Mouse (Mus musculus) liver, embryonic 11.5 days (tissue): ENCODE data around the gene Ypel1. TPM values are rescaled to one million over a fixed set of nuclear protein-coding genes. Genes with fewer than 3 reads are reported as not detected.

Source experiments
- ATAC-seq: fragments of 200-750 bp; cut with Nextera tagmentation; replicated peaks from 2 replicates; pipeline ENCODE4 v1.8.0; 2017; ENCODE audit warnings: moderate number of reproducible peaks, mild to moderate bottlenecking, moderate TSS enrichment, moderate library complexity; ENCODE audit not compliant: low FRiP score
- DNase-seq: peaks from one replicate; pipeline ENCODE4 v3.0.0-alpha.2; 2017; ENCODE audit warnings: low spot score
- H3K27ac ChIP-seq: fragments of 300-500 bp; sonication (generic); 2 replicates; pipeline ENCODE4 v1.5.1; 2014; ENCODE audit warnings: mild to moderate bottlenecking, low read depth, low read length, control low read depth
- H3K27me3 ChIP-seq: fragments of 300-500 bp; sonication (generic); replicated peaks from 2 replicates; pipeline ENCODE4 v1.6.1; 2014; ENCODE audit warnings: low read length, mixed read lengths; ENCODE audit not compliant: control insufficient read depth, insufficient read depth
- H3K36me3 ChIP-seq: fragments of 300-500 bp; sonication (generic); 2 replicates; pipeline ENCODE4 v1.6.1; 2014; ENCODE audit warnings: mild to moderate bottlenecking, low read length, moderate library complexity, mixed read lengths; ENCODE audit not compliant: control insufficient read depth, insufficient read depth
- H3K4me1 ChIP-seq: fragments of 300-500 bp; sonication (generic); replicated peaks from 2 replicates; pipeline ENCODE4 v1.6.1; 2014; ENCODE audit warnings: low read length, mixed read lengths; ENCODE audit not compliant: control insufficient read depth, insufficient read depth
- H3K4me2 ChIP-seq: fragments of 300-500 bp; sonication (generic); 2 replicates; pipeline ENCODE4 v1.6.1; 2014; ENCODE audit warnings: mild to moderate bottlenecking, control low read depth, moderate library complexity
- H3K4me3 ChIP-seq: fragments of 300-500 bp; sonication (generic); 2 replicates; pipeline ENCODE4 v1.5.1; 2014; ENCODE audit warnings: low read depth, low read length, control low read depth
- H3K9ac ChIP-seq: fragments of 300-500 bp; sonication (generic); 2 replicates; pipeline ENCODE4 v1.6.1; 2014; ENCODE audit warnings: low read depth, low read length, control low read depth
- H3K9me3 ChIP-seq: fragments of 300-500 bp; sonication (generic); 2 replicates; pipeline ENCODE4 v1.6.1; 2016; ENCODE audit warnings: low read length, inconsistent platforms, mixed read lengths; ENCODE audit not compliant: control insufficient read depth
- WGBS: fragments of 180-500 bp; shearing (Covaris S2); extraction: QIAGEN DNeasy Blood & Tissue Kit; methylation state at CpG from one replicate; pipeline ENCODE4 v1.1.7; 2014; 5-methylcytosine and 5-hydroxymethylcytosine counted together
- polyA plus RNA-seq: library from polyadenylated mRNA; unstranded; fragments of >200 nt; fragmentation: Nextera tagmentation; extraction: Ambion mirVana; gene quantifications from 2 replicates; pipeline ENCODE4 v1.2.1, GENCODE M21; 2014

The Ypel1 gene
- polyA plus RNA-seq, 1 experiment from 2014 or later: 11.0 TPM

DNA sequence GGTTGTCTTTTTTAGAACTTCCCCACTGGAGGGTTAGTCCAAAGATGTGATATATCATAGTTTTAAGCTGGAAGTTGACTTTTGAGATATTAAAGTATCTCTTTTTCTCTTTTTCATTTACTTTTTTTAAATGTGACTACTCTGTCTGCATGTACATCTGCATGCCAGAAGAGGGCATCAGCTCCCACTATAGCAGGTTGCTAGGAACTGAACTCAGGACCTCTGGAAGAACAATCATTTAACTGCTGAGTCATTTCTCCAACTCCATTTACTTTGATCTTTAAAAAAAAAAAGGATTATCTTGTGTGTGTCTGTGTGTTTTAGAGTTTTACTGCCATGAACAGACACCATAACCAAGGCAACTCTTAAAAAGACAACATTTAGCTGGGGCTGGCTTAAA lies 7.4 kb downstream of the Ypel1 start:
- no peak overlapping the region for H3K4me3 ChIP-seq
- peaks cover 3% of the 10 kb centered on the region; the same call in 1 of the 2 replicates for H3K9me3 ChIP-seq
- ATAC-seq: no peak
- no peak overlapping the region for H3K4me2 ChIP-seq
- no peak overlapping the region for H3K9ac ChIP-seq
- no peaks in the 10 kb centered on the region for H3K36me3 ChIP-seq
- H3K27me3 ChIP-seq: no peaks in the 10 kb centered on the region
- no peak for DNase-seq
- H3K4me1 ChIP-seq: no peaks in the 10 kb centered on the region
- H3K27ac ChIP-seq: no peak overlapping the region

DNA sequence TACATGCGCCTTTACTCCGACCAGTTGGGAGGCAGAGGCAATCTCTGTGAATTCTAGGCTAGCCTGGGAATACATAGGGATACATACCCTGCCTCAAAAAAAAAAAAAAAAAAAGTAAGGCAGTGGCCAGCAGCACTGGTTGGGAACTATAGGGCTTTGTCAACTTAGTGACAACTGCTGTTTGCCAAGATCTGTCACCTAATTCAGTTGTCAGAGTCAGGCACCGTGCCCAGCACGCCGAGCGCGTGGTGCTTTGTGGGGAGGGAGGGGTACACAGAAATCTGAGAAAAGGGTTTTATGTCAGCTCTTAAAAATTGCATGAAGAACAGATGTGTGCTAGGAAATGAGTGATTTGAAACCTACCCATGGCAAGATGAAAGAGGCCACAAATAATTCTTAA lies 8.6 kb downstream of the Ypel1 start:
- Histone ChIP-seq H3K27me3 (no peaks in the 10 kb centered on the region), H3K36me3 (peaks cover under 1% of the 10 kb centered on the region; the same call in 1 of the 2 replicates), H3K4me3 (no peak overlapping the region), H3K9ac (no peak overlapping the region), H3K27ac (no peak overlapping the region), H3K9me3 (peaks cover 3% of the 10 kb centered on the region; the same call in 1 of the 2 replicates), H3K4me1 (no peaks in the 10 kb centered on the region), H3K4me2 (no peak overlapping the region)
- WGBS: 85% methylated on average over 7 of the region's 7 CpGs
- DNase-seq (no peak), ATAC-seq (no peak)

DNA sequence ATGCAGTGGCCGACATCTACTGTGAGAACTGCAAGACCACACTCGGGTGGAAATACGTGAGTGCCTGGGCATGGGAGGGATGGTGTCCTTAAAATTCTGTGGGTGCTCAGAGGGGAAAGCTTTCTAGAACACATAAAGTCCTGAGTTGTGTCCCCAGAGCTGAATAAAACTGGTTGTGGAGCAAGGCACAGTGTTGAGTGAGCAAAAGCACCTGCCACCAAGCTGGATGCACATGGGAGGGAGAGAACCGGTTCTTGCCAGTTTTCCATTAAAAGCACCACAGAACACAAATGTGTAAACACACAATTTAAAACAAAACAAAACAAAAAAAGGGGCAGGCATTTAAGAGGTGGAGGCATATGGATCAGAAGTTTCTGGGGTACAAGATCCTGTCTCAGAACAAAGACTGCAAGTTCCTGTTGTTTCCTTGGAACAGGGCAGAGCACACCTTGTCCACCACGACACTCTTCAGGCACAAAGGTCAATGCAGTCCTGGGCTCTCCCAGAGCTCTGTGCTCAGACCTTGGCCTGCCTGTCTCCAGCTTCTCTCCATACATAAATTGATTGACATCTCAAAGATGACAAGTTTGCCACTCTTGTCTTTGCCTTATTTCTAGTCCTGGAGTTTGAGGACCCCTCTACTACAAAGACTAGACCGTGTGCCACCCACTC lies 12.8 kb downstream of the Ypel1 start:
- no peaks in the 10 kb centered on the region for H3K9me3 ChIP-seq
- no peaks in the 10 kb centered on the region for H3K27me3 ChIP-seq
- peaks cover 10% of the 10 kb centered on the region; the same call in 1 of the 2 replicates for H3K36me3 ChIP-seq
- no peak for ATAC-seq
- H3K9ac ChIP-seq: no peak overlapping the region
- DNase-seq: no peak
- no peak overlapping the region for H3K4me2 ChIP-seq
- H3K4me3 ChIP-seq: no peak overlapping the region
- H3K4me1 ChIP-seq: no peaks in the 10 kb centered on the region
- 86% methylated on average over 6 of the region's 6 CpGs for WGBS
- no peak overlapping the region for H3K27ac ChIP-seq

DNA sequence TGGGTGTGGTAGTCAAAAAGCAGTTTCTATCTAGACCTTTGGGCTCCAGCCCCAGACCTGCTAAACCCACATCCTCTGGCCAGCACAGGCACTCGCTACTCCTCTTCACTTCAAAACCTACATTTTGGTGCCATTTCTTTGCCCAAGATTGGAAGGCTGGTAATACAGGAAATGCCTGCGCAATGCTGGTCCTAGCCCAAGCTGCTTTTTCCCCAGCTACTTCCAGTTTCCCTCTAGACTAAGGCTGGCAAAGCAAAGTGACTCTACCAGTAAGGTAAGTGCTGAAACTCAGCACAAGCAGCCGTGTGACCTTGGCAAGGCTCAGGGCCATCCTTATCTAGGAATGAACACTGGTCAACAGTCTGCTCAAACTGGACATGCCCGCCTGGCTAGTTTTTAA lies 16.1 kb downstream of the Ypel1 start:
- no peak overlapping the region for H3K4me3 ChIP-seq
- WGBS: 84% methylated on average over 4 of the region's 4 CpGs
- no peak for DNase-seq
- no peak overlapping the region for H3K9ac ChIP-seq
- H3K4me2 ChIP-seq: no peak overlapping the region
- peaks cover 31% of the 10 kb centered on the region for H3K36me3 ChIP-seq
- no peak overlapping the region for H3K27ac ChIP-seq
- H3K4me1 ChIP-seq: no peaks in the 10 kb centered on the region
- H3K27me3 ChIP-seq: no peaks in the 10 kb centered on the region
- no peak for ATAC-seq
- no peaks in the 10 kb centered on the region for H3K9me3 ChIP-seq

DNA sequence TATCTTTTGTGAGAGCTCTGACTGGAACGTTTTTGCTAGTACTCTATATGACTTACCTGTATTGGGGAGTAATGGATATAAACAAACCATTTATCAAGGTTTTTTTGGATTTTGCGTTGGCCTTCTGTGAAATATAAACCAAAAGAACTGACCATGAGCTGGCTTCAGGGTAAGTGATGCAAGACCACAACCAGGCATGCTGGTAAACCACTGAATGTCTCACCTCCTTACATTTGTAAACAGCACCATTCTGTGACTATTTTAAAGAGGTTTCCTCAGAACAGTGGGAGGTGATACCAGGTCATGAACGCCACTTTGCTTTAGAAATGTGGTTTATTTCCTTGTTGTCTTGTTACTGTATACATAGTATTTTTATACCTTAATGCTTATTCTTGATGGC lies 16.7 kb downstream of the Ypel1 start:
- DNase-seq (no peak), ATAC-seq (no peak)
- no peak overlapping the region for H3K4me3 ChIP-seq
- no peak overlapping the region for H3K9ac ChIP-seq
- H3K36me3 ChIP-seq: peaks cover 34% of the 10 kb centered on the region
- H3K9me3 ChIP-seq: no peaks in the 10 kb centered on the region
- H3K4me2 ChIP-seq: no peak overlapping the region
- no peak overlapping the region for H3K27ac ChIP-seq
- H3K27me3 ChIP-seq: no peaks in the 10 kb centered on the region
- 85% methylated on average over 3 of the region's 3 CpGs for whole genome bisulfite sequencing
- no peaks in the 10 kb centered on the region for H3K4me1 ChIP-seq

DNA sequence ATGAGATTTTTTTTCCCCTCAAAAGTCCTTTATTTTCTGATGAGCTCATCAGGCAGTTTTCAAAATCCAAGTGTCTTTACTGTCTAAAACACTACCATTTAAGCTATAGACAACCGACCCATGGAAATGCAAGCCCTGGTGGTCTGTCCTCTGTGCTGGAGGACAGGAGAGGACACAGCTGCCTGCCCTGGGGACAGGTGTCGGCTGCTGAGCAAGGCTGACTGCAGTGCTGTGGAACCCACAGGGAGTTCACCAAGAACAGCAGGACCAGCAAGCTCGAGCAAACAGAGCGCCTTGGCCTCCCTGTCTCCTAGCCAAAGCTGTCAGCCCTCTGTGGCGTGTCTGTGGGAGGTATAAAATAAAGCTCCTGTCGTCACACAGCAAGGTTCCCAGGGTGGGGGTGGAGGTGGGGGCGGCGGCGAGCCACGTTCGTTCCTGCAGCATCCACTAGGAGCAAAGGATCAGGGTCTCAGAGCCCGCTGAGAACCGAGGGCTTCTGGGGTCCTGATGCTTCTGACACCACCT lies 17.2 kb downstream of the Ypel1 start:
- no peak overlapping the region for H3K9ac ChIP-seq
- H3K27ac ChIP-seq: no peak overlapping the region
- no peak overlapping the region for H3K4me3 ChIP-seq
- no peaks in the 10 kb centered on the region for H3K4me1 ChIP-seq
- H3K4me2 ChIP-seq: no peak overlapping the region
- H3K9me3 ChIP-seq: no peaks in the 10 kb centered on the region
- H3K36me3 ChIP-seq: peaks cover 38% of the 10 kb centered on the region
- no peak for DNase-seq
- no peaks in the 10 kb centered on the region for H3K27me3 ChIP-seq
- 86% methylated on average over 13 of the region's 13 CpGs for WGBS
- no peak for ATAC-seq

DNA sequence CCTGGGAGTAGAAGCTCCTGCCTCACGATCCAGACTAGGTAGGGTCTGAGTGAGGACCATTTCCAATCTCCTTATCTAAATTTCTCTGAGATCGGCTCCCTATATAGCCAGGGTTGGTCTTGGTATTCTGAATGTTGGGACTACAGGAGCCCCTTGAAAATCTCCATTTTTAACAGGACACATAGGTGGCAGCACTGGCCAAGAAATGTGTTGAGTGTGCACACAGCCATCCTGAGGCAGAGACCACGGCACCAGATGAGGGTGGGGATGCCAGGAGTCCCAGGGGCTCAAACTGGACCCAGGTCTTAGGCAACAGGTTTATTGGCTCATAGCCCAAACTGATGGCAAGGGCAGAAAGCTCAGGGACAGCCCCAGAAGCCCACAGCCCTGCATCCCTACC lies 18.9 kb downstream of the Ypel1 start:
- Histone ChIP-seq H3K4me3 (no peak overlapping the region), H3K4me1 (no peaks in the 10 kb centered on the region), H3K27me3 (no peaks in the 10 kb centered on the region), H3K27ac (no peak overlapping the region), H3K9me3 (no peaks in the 10 kb centered on the region), H3K9ac (no peak overlapping the region), H3K4me2 (no peak overlapping the region), H3K36me3 (peaks cover 48% of the 10 kb centered on the region)
- no peak for DNase-seq
- 88% methylated on average over 3 of the region's 3 CpGs for WGBS
- no peak for ATAC-seq

DNA sequence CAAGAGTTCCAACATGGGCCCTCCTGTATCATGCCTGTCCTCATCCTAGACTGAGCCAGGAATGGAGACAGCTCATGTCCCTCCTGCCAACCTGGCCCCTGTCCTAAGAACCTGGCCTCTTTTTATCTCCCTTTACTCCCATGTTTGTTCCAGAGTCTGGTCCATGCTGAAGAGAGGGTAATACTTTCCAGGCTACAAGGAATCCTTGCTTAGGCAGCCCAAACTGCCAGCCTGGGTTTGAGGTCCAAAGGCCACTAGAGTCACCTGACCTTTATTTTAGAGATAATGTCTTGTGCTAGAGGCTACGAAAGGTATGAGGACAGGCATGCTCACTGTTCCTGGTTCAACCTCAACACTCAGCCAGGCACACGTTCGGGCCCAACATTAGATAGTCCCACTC lies 27.4 kb downstream of the Ypel1 start:
- DNase-seq (no peak), ATAC-seq (no peak)
- Histone ChIP-seq H3K4me3 (no peak overlapping the region), H3K27me3 (no peaks in the 10 kb centered on the region), H3K27ac (no peak overlapping the region), H3K4me2 (no peak overlapping the region), H3K9ac (no peak overlapping the region), H3K36me3 (peaks cover 51% of the 10 kb centered on the region), H3K9me3 (no peaks in the 10 kb centered on the region), H3K4me1 (no peaks in the 10 kb centered on the region)
- WGBS: 84% methylated on average over 3 of the region's 3 CpGs

DNA sequence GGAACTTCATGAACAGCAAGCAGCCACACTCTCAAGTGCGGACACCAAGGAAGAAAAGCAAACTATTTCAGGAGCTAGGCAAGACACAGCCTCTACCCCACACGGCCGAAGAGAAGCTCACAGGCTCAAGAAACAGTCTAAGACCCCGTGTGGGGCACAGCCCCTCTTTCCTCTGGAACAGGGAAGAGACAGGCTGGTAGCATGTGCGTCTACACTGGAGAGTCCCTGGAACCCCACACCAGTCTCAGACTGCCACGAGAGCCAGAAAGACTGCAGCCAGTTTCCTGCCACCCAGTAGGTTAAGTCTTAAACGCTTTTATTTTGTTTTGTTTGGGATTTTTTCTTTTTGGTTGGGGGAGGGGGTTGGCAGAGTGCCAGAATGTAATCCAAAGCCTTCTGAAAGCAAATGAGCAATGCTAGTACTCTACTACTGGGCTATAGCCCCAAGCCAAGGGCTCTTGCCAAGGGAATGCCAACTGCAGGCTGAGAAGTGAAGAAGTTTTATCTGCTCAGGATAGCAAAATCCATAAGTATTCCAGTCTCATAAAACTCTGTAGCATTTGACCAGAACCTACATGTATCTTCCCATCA lies 33.2 kb downstream of the Ypel1 start:
- H3K36me3 ChIP-seq: peaks cover 38% of the 10 kb centered on the region
- H3K4me2 ChIP-seq: no peak overlapping the region

More for the DNA sequence above, 33.2 kb downstream of the Ypel1 start:
- Histone ChIP-seq H3K9me3 (no peaks in the 10 kb centered on the region), H3K4me3 (no peak overlapping the region), H3K27me3 (no peaks in the 10 kb centered on the region), H3K4me1 (no peaks in the 10 kb centered on the region), H3K9ac (no peak overlapping the region), H3K27ac (no peak overlapping the region)
- 82% methylated on average over 7 of the region's 7 CpGs for WGBS
- DNase-seq (no peak), ATAC-seq (no peak)
